Mouse (Mus musculus): ENCODE results near the gene Pgm1. TPM values are rescaled to one million over a fixed set of nuclear protein-coding genes. Genes with fewer than 3 reads are reported as not detected.
A peak's percentile ranks its signal among the peaks of the same experiment; 100 is the strongest.

The Pgm1 gene
- polyA plus RNA-seq, 1 experiment: 104 TPM

- H3K27ac ChIP-seq (ENCODE audit: insufficient read depth, low read length): no peak overlapping the region
- no peaks in the 10 kb centered on the region; the same call in 1 of the 2 replicates for H3K4me1 ChIP-seq (ENCODE audit: control insufficient read depth, insufficient read depth, low read length)
- no peak for TF ChIP-seq CTCF (IDR thresholded peaks at IDR 0.05; ENCODE audit: borderline replicate concordance, insufficient read depth, low read depth, low read length)
- WGBS: 78% methylated on average over 5 of the region's 5 CpGs
- no peaks in the 10 kb centered on the region for H3K27me3 ChIP-seq (ENCODE audit: control insufficient read depth, insufficient read depth, low read length)
- no peak for DNase-seq
- H3K4me3 ChIP-seq (replicated peaks; ENCODE audit: insufficient read depth, low read depth, low read length): no peak overlapping the region
Observed at GRCm38 (mm10) chr4:99979326-99979725, 50.1 kb downstream of the Pgm1 start.

- WGBS: 63% methylated on average over 2 of the region's 2 CpGs
- Histone ChIP-seq H3K4me3 (replicated peaks; ENCODE audit: insufficient read depth, low read depth, low read length) (no peak overlapping the region), H3K4me1 (ENCODE audit: control insufficient read depth, insufficient read depth, low read length) (no peaks in the 10 kb centered on the region), H3K27ac (ENCODE audit: insufficient read depth, low read length) (no peak overlapping the region), H3K27me3 (ENCODE audit: control insufficient read depth, insufficient read depth, low read length) (no peaks in the 10 kb centered on the region)
- no peak for DNase-seq
- TF ChIP-seq CTCF (IDR thresholded peaks at IDR 0.05; ENCODE audit: borderline replicate concordance, insufficient read depth, low read depth, low read length) (no peak), POLR2A (IDR thresholded peaks at IDR 0.05; ENCODE audit: borderline replicate concordance, insufficient read depth, low read length) (no peak)
Observed at GRCm38 (mm10) chr4:99981216-99981615, 52.0 kb downstream of the Pgm1 start.

GRCm38 (mm10) chr4:99983652-99984368, 54.6 kb downstream of the Pgm1 start:
- TF ChIP-seq POLR2A (IDR thresholded peaks at IDR 0.05; ENCODE audit: borderline replicate concordance, insufficient read depth, low read length): no peak
- Histone ChIP-seq H3K4me3 (replicated peaks; ENCODE audit: insufficient read depth, low read depth, low read length) (no peak overlapping the region), H3K27ac (ENCODE audit: insufficient read depth, low read length) (no peak overlapping the region), H3K27me3 (ENCODE audit: control insufficient read depth, insufficient read depth, low read length) (no peaks in the 10 kb centered on the region), H3K4me1 (ENCODE audit: control insufficient read depth, insufficient read depth, low read length) (no peaks in the 10 kb centered on the region)
- 43% methylated on average over 13 of the region's 13 CpGs for WGBS
- DNase-seq: no peak

GRCm38 (mm10) chr4:99984369-99984752, 55.1 kb downstream of the Pgm1 start:
- no peak overlapping the region for H3K4me3 ChIP-seq (replicated peaks; ENCODE audit: insufficient read depth, low read depth, low read length)
- 83% methylated on average over 7 of the region's 7 CpGs for WGBS
- TF ChIP-seq POLR2A (IDR thresholded peaks at IDR 0.05; ENCODE audit: borderline replicate concordance, insufficient read depth, low read length) (no peak), CTCF (IDR thresholded peaks at IDR 0.05; ENCODE audit: borderline replicate concordance, insufficient read depth, low read depth, low read length) (no peak)
- no peaks in the 10 kb centered on the region for H3K27me3 ChIP-seq (ENCODE audit: control insufficient read depth, insufficient read depth, low read length)
- H3K4me1 ChIP-seq (ENCODE audit: control insufficient read depth, insufficient read depth, low read length): no peaks in the 10 kb centered on the region
- H3K27ac ChIP-seq (ENCODE audit: insufficient read depth, low read length): no peak overlapping the region
- no peak for DNase-seq

- H3K27me3 ChIP-seq (ENCODE audit: control insufficient read depth, insufficient read depth, low read length): no peaks in the 10 kb centered on the region
- DNase-seq: no peak
- 85% methylated on average over 7 of the region's 7 CpGs for WGBS
- no peak overlapping the region for H3K27ac ChIP-seq (ENCODE audit: insufficient read depth, low read length)
- TF ChIP-seq CTCF (IDR thresholded peaks at IDR 0.05; ENCODE audit: borderline replicate concordance, insufficient read depth, low read depth, low read length): no peak
- no peak for TF ChIP-seq POLR2A (IDR thresholded peaks at IDR 0.05; ENCODE audit: borderline replicate concordance, insufficient read depth, low read length)
- no peak overlapping the region for H3K4me3 ChIP-seq (replicated peaks; ENCODE audit: insufficient read depth, low read depth, low read length)
- H3K4me1 ChIP-seq (ENCODE audit: control insufficient read depth, insufficient read depth, low read length): no peaks in the 10 kb centered on the region
Observed at GRCm38 (mm10) chr4:99985086-99985485, 55.9 kb downstream of the Pgm1 start.

- H3K4me3 ChIP-seq (replicated peaks; ENCODE audit: insufficient read depth, low read depth, low read length): no peak overlapping the region
- WGBS: 48% methylated on average over 12 of the region's 12 CpGs
- TF ChIP-seq POLR2A (IDR thresholded peaks at IDR 0.05; ENCODE audit: borderline replicate concordance, insufficient read depth, low read length) (no peak), CTCF (IDR thresholded peaks at IDR 0.05; ENCODE audit: borderline replicate concordance, insufficient read depth, low read depth, low read length) (no peak)
- no peaks in the 10 kb centered on the region for H3K27me3 ChIP-seq (ENCODE audit: control insufficient read depth, insufficient read depth, low read length)
- no peaks in the 10 kb centered on the region for H3K4me1 ChIP-seq (ENCODE audit: control insufficient read depth, insufficient read depth, low read length)
- DNase-seq: peak in 1 of 2 experiments; percentile 15
- H3K27ac ChIP-seq (ENCODE audit: insufficient read depth, low read length): no peak overlapping the region
Observed at GRCm38 (mm10) chr4:99985631-99986030, 56.4 kb downstream of the Pgm1 start.

GRCm38 (mm10) chr4:99986609-99987008, 57.4 kb downstream of the Pgm1 start:
- Histone ChIP-seq H3K27me3 (ENCODE audit: control insufficient read depth, insufficient read depth, low read length) (no peaks in the 10 kb centered on the region), H3K4me1 (ENCODE audit: control insufficient read depth, insufficient read depth, low read length) (no peaks in the 10 kb centered on the region), H3K4me3 (replicated peaks; ENCODE audit: insufficient read depth, low read depth, low read length) (no peak overlapping the region), H3K27ac (ENCODE audit: insufficient read depth, low read length) (no peak overlapping the region)
- no peak for TF ChIP-seq POLR2A (IDR thresholded peaks at IDR 0.05; ENCODE audit: borderline replicate concordance, insufficient read depth, low read length)
- no peak for TF ChIP-seq CTCF (IDR thresholded peaks at IDR 0.05; ENCODE audit: borderline replicate concordance, insufficient read depth, low read depth, low read length)
- 89% methylated on average over 10 of the region's 10 CpGs for WGBS
- DNase-seq: no peak

GRCm38 (mm10) chr4:99988771-99989170, 59.6 kb downstream of the Pgm1 start:
- Histone ChIP-seq H3K4me3 (replicated peaks; ENCODE audit: insufficient read depth, low read depth, low read length) (no peak overlapping the region), H3K4me1 (ENCODE audit: control insufficient read depth, insufficient read depth, low read length) (no peaks in the 10 kb centered on the region), H3K27me3 (ENCODE audit: control insufficient read depth, insufficient read depth, low read length) (no peaks in the 10 kb centered on the region), H3K27ac (ENCODE audit: insufficient read depth, low read length) (no peak overlapping the region)
- TF ChIP-seq POLR2A (IDR thresholded peaks at IDR 0.05; ENCODE audit: borderline replicate concordance, insufficient read depth, low read length): no peak
- TF ChIP-seq CTCF (IDR thresholded peaks at IDR 0.05; ENCODE audit: borderline replicate concordance, insufficient read depth, low read depth, low read length): no peak
- WGBS: 72% methylated on average over 7 of the region's 7 CpGs
- DNase-seq: no peak
